Mouse (Mus musculus): ENCODE results near the gene Otulin. TPM values are rescaled to one million over a fixed set of nuclear protein-coding genes. Genes with fewer than 3 reads are reported as not detected.

Otulin gene
- polyA plus RNA-seq, 1 experiment: 43.1 TPM

DNA sequence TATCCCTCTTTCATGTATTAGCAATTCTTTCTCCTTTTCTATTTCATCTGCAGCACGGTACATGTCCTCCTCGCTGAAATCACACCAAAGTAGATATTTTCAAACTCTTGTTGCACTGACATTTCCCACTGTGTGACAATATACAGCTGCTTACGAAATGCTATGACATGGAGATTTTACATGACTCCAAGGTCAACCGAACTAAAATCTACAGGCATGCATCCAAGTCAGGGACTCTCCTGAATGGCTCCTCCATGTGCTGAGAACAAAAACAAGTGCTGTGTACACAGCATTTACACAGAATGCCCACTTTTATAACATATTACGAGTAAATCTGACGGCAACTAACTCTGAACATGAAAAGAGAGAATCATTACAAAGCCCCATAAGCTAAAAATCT is 7.2 kb downstream of the Otulin start:
- DNase-seq: no peak
- Histone ChIP-seq H3K36me3 (ENCODE audit: control insufficient read depth, insufficient read depth, low read length) (peaks cover 30% of the 10 kb centered on the region), H3K4me3 (ENCODE audit: control insufficient read depth, insufficient read depth, low read length) (no peak overlapping the region), H3K27me3 (ENCODE audit: control insufficient read depth, insufficient read depth, low read length) (no peaks in the 10 kb centered on the region), H3K27ac (ENCODE audit: control insufficient read depth, insufficient read depth, low read length) (no peak overlapping the region), H3K4me1 (replicated peaks; ENCODE audit: control insufficient read depth, insufficient read depth, low read length) (peaks cover 18% of the 10 kb centered on the region)
- TF ChIP-seq CTCF (IDR thresholded peaks at IDR 0.05; ENCODE audit: borderline replicate concordance, control insufficient read depth, extremely low read depth, insufficient read depth, low read length, poor library complexity): no peak
- TF ChIP-seq POLR2A (IDR thresholded peaks at IDR 0.05; ENCODE audit: control insufficient read depth, extremely low read depth, insufficient read depth, low read length, poor library complexity): no peak
- 94% methylated on average over 6 of the region's 6 CpGs for WGBS

DNA sequence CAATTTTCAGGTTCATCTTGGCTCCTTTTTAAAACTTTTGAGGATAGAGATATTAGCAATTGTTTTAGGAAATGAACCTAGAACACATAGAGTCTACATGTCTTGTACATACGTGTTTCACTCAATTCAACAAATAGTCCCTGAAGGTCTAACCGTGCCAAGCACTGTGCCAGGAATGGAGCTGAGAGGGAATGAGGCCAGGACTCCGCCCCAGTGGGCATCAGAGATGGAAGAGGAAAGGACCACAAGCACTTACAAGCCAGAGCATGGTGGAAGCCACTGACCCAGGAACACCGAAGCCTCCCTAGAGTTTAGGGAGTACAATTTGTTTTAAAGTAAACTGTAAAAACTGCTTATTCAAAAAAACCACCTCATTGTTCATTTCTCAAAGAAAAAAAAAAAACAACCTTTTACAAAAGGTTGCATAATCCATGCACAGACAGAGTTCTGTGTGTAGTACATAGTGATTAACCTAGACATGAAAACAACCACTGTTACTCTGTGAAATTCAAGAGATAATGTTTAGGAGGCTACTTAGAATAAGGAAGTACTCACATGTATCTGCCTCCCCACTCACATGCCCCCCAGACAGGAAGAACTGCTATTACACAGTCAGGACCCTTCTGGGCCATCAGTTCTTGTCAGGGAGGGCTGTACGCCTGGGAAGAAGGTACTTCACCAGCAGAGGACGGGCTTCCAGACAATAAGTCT is 9.9 kb downstream of the Otulin start:
- peaks cover 43% of the 10 kb centered on the region for H3K36me3 ChIP-seq (ENCODE audit: control insufficient read depth, insufficient read depth, low read length)
- H3K27me3 ChIP-seq (ENCODE audit: control insufficient read depth, insufficient read depth, low read length): no peaks in the 10 kb centered on the region
- no peak for DNase-seq
- no peak for TF ChIP-seq CTCF (IDR thresholded peaks at IDR 0.05; ENCODE audit: borderline replicate concordance, control insufficient read depth, extremely low read depth, insufficient read depth, low read length, poor library complexity)
- WGBS: 92% methylated on average over 6 of the region's 6 CpGs
- H3K27ac ChIP-seq (ENCODE audit: control insufficient read depth, insufficient read depth, low read length): no peak overlapping the region
- peaks cover 4% of the 10 kb centered on the region for H3K4me1 ChIP-seq (replicated peaks; ENCODE audit: control insufficient read depth, insufficient read depth, low read length)
- H3K4me3 ChIP-seq (ENCODE audit: control insufficient read depth, insufficient read depth, low read length): no peak overlapping the region

DNA sequence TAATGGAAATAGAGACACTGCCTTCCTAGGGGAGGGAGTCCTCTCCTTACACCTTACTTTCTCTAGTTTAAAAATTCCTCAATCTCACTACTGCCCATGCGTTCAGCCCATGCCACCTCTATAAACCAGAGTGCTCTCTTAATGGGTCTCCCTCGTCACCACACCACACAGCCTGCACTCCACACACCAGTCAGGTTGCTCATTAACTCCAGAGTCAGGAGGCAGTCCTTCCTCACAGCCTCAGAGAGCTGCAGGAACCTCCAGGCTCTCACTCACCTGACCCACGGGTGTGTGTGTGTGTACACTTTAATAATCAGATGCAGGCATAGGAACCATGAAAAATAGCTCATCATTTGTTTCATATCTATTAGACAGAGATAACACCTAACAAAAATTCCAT is 10.8 kb downstream of the Otulin start:
- no peak for DNase-seq
- no peak overlapping the region for H3K27ac ChIP-seq (ENCODE audit: control insufficient read depth, insufficient read depth, low read length)
- H3K36me3 ChIP-seq (ENCODE audit: control insufficient read depth, insufficient read depth, low read length): peaks cover 45% of the 10 kb centered on the region
- TF ChIP-seq CTCF (IDR thresholded peaks at IDR 0.05; ENCODE audit: borderline replicate concordance, control insufficient read depth, extremely low read depth, insufficient read depth, low read length, poor library complexity): no peak
- no peak for TF ChIP-seq POLR2A (IDR thresholded peaks at IDR 0.05; ENCODE audit: control insufficient read depth, extremely low read depth, insufficient read depth, low read length, poor library complexity)
- H3K4me1 ChIP-seq (replicated peaks; ENCODE audit: control insufficient read depth, insufficient read depth, low read length): no peaks in the 10 kb centered on the region
- H3K27me3 ChIP-seq (ENCODE audit: control insufficient read depth, insufficient read depth, low read length): no peaks in the 10 kb centered on the region
- 88% methylated on average over 3 of the region's 3 CpGs for WGBS
- H3K4me3 ChIP-seq (ENCODE audit: control insufficient read depth, insufficient read depth, low read length): no peak overlapping the region

DNA sequence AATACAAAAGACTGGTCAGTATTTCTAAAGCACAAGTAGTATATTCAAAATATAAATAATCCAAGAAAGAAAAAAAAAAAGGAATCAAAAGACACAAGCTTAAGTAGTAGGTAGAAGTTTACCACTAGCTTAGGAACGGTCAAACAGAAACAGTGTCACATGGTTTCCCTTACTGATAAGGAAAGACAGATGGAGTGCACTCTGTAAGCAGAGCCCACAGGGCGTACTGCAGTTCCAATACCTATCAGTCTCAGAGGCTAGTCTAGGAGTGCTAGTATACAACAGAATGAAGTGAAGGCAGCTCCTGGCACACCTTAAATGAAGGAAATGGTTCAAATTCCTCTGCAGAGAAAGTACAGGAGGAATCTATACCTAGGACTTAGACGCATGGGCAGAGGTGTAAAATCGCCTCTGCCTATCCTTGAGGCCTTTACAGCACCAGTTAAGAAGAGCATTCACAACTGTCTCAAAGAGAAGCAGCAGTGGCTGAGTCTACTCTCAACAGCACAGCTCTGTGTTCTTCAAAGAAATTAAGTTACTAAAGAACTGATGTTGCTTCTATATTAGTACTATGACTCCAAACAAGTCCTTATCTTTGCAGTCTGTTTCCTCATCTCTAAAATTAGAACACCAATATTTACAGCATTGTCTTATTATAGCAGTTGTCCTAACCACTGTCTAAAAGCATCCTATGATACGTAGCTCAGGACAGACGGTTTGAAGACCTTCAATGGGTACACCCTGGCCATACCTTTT is 11.5 kb downstream of the Otulin start:
- DNase-seq: no peak
- H3K4me1 ChIP-seq (replicated peaks; ENCODE audit: control insufficient read depth, insufficient read depth, low read length): no peaks in the 10 kb centered on the region
- peaks cover 49% of the 10 kb centered on the region for H3K36me3 ChIP-seq (ENCODE audit: control insufficient read depth, insufficient read depth, low read length)
- TF ChIP-seq POLR2A (IDR thresholded peaks at IDR 0.05; ENCODE audit: control insufficient read depth, extremely low read depth, insufficient read depth, low read length, poor library complexity): no peak
- TF ChIP-seq CTCF (IDR thresholded peaks at IDR 0.05; ENCODE audit: borderline replicate concordance, control insufficient read depth, extremely low read depth, insufficient read depth, low read length, poor library complexity): no peak
- H3K27me3 ChIP-seq (ENCODE audit: control insufficient read depth, insufficient read depth, low read length): no peaks in the 10 kb centered on the region
- WGBS: 95% methylated on average over 6 of the region's 6 CpGs
- H3K4me3 ChIP-seq (ENCODE audit: control insufficient read depth, insufficient read depth, low read length): no peak overlapping the region
- H3K27ac ChIP-seq (ENCODE audit: control insufficient read depth, insufficient read depth, low read length): no peak overlapping the region

DNA sequence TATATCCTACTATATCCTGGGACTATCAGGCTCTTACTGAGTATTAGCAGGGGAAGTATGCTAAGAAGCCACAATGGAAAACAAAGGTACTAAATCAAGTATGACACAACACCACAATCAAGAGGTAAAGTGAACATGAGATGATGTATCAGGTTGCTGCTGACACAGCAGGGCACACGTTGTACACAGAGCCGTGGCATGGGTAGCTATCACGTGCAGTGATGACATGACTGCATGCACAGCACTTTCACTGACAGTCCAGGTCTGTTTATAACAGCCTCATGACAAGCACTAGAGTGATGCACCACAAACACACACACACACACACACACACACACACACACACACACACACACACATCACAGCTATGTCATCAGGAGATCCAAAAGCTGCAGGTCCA is 13.3 kb downstream of the Otulin start:
- Histone ChIP-seq H3K27me3 (ENCODE audit: control insufficient read depth, insufficient read depth, low read length) (no peaks in the 10 kb centered on the region), H3K27ac (ENCODE audit: control insufficient read depth, insufficient read depth, low read length) (no peak overlapping the region), H3K36me3 (ENCODE audit: control insufficient read depth, insufficient read depth, low read length) (peaks cover 43% of the 10 kb centered on the region), H3K4me1 (replicated peaks; ENCODE audit: control insufficient read depth, insufficient read depth, low read length) (no peaks in the 10 kb centered on the region), H3K4me3 (ENCODE audit: control insufficient read depth, insufficient read depth, low read length) (no peak overlapping the region)
- 88% methylated on average over 3 of the region's 3 CpGs for WGBS
- DNase-seq: no peak
- TF ChIP-seq CTCF (IDR thresholded peaks at IDR 0.05; ENCODE audit: borderline replicate concordance, control insufficient read depth, extremely low read depth, insufficient read depth, low read length, poor library complexity): no peak
- no peak for TF ChIP-seq POLR2A (IDR thresholded peaks at IDR 0.05; ENCODE audit: control insufficient read depth, extremely low read depth, insufficient read depth, low read length, poor library complexity)

DNA sequence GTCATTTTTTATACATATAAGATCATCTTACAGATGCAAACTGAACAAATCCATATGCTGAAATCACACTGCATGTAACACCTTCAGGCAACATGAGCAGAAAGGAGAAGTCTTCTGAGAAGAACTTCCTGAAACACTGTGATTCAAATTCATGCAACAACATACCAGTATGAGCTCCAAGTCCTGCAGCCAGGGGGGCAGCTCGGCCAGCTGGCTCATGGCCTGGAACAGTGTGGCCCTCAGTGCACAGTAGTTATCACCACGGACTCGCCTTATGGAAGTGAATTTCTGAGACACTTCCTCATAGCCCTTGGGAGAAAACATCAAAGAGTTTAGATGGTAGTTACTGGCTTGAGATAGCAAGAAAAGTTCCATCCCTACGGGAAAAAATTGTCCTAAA is 14.3 kb downstream of the Otulin start:
- Histone ChIP-seq H3K27ac (ENCODE audit: control insufficient read depth, insufficient read depth, low read length) (no peak overlapping the region), H3K27me3 (ENCODE audit: control insufficient read depth, insufficient read depth, low read length) (no peaks in the 10 kb centered on the region), H3K4me3 (ENCODE audit: control insufficient read depth, insufficient read depth, low read length) (no peak overlapping the region), H3K4me1 (replicated peaks; ENCODE audit: control insufficient read depth, insufficient read depth, low read length) (no peaks in the 10 kb centered on the region), H3K36me3 (ENCODE audit: control insufficient read depth, insufficient read depth, low read length) (peaks cover 46% of the 10 kb centered on the region)
- TF ChIP-seq POLR2A (IDR thresholded peaks at IDR 0.05; ENCODE audit: control insufficient read depth, extremely low read depth, insufficient read depth, low read length, poor library complexity) (no peak), CTCF (IDR thresholded peaks at IDR 0.05; ENCODE audit: borderline replicate concordance, control insufficient read depth, extremely low read depth, insufficient read depth, low read length, poor library complexity) (no peak)
- 81% methylated on average over 4 of the region's 4 CpGs for WGBS
- no peak for DNase-seq
